Mouse (Mus musculus) G1E (cell line): ENCODE data around the gene Nup88. TPM values are rescaled to one million over a fixed set of nuclear protein-coding genes. Genes with fewer than 3 reads are reported as not detected.

Experiments used
- ATAC-seq: 2 replicates; pipeline ENCODE4 v1.8.0; 2016; ENCODE audit warnings: mild to moderate bottlenecking; ENCODE audit not compliant: insufficient number of reproducible peaks, poor library complexity, low FRiP score, severe bottlenecking; ENCODE audit errors: extremely low read depth
- DNase-seq: peaks from one replicate; pipeline ENCODE4 v3.0.0; 2012; ENCODE audit warnings: low spot score
- H3K27me3 ChIP-seq: 2 replicates; pipeline ENCODE4 v1.6.1; 2012; ENCODE audit warnings: mild to moderate bottlenecking, low read length, inconsistent platforms; ENCODE audit not compliant: insufficient read depth
- H3K36me3 ChIP-seq: replicated peaks from 2 replicates; pipeline ENCODE3; 2012; ENCODE audit warnings: mild to moderate bottlenecking, inconsistent platforms
- H3K4me1 ChIP-seq: 2 replicates; pipeline ENCODE4 v1.6.1; 2012; ENCODE audit warnings: low read depth, low read length, inconsistent platforms, mixed read lengths; ENCODE audit not compliant: insufficient read depth
- H3K4me3 ChIP-seq: 2 replicates; pipeline ENCODE4 v1.5.1; 2012; ENCODE audit warnings: low read depth, mild to moderate bottlenecking, inconsistent platforms, low read length, moderate library complexity, mixed read lengths
- H3K9me3 ChIP-seq: replicated peaks from 2 replicates; pipeline ENCODE4 v1.6.1; 2012; ENCODE audit warnings: inconsistent platforms
- CTCF ChIP-seq: IDR thresholded peaks from 2 replicates; pipeline ENCODE4 v1.5.1; 2012; ENCODE audit warnings: low read depth, low read length, inconsistent platforms, mixed read lengths
- GATA1 ChIP-seq: IDR thresholded peaks from 2 replicates; pipeline ENCODE4 v1.6.1; 2012; ENCODE audit warnings: borderline replicate concordance, low read length, inconsistent platforms, mixed read lengths
- GATA2 ChIP-seq: IDR thresholded peaks from 2 replicates; pipeline ENCODE4 v1.6.1; 2012; ENCODE audit warnings: low read depth, low read length, inconsistent platforms, borderline replicate concordance
- POLR2AphosphoS5 ChIP-seq: IDR thresholded peaks from 2 replicates; pipeline ENCODE4 v1.6.1; 2012; ENCODE audit warnings: low read depth, low read length, inconsistent platforms; ENCODE audit not compliant: insufficient replicate concordance
- TAL1 ChIP-seq: conservative IDR thresholded peaks from 2 replicates; pipeline ENCODE4 v1.6.1; 2012; ENCODE audit warnings: low read depth, low read length, inconsistent platforms, mixed read lengths
- polyA plus RNA-seq: library from polyadenylated mRNA; stranded (reverse); fragments of >175 nt; gene quantifications from 2 replicates; pipeline ENCODE4 v1.2.3, GENCODE M21; 2012
- total RNA-seq, 2 experiments: library from RNA; stranded (forward) in 1 of 2; stranded (reverse) in 1 of 2; fragments of 200-1000 nt in 1 of 2; fragments of >200 nt in 1 of 2; fragmentation: Nextera tagmentation in 1 of 2; gene quantifications; 2 replicates each; pipeline ENCODE4 v1.2.3; 2014 to 2017

Nup88 gene
- total and polyA plus RNA-seq, 3 experiments: 81.1 to 193 (median 154) TPM

GRCm38 (mm10) chr11:70944935-70945817 lies 24.6 kb downstream of the Nup88 start:
- peaks cover 4% of the 10 kb centered on the region; the same call in 1 of the 2 replicates for H3K4me1 ChIP-seq
- DNase-seq (no peak), ATAC-seq (no peak)
- H3K36me3 ChIP-seq: peaks cover 94% of the 10 kb centered on the region
- TF ChIP-seq CTCF (no peak), GATA2 (no peak), POLR2AphosphoS5 (no peak), TAL1 (no peak), GATA1 (no peak)
- H3K27me3 ChIP-seq: no peaks in the 10 kb centered on the region
- no peaks in the 10 kb centered on the region for H3K9me3 ChIP-seq
- no peak overlapping the region for H3K4me3 ChIP-seq

GRCm38 (mm10) chr11:70943651-70944050 lies 26.1 kb downstream of the Nup88 start:
- Histone ChIP-seq H3K36me3 (peaks cover 94% of the 10 kb centered on the region), H3K4me3 (no peak overlapping the region), H3K4me1 (peaks cover 4% of the 10 kb centered on the region; the same call in 1 of the 2 replicates), H3K27me3 (no peaks in the 10 kb centered on the region), H3K9me3 (no peaks in the 10 kb centered on the region)
- ATAC-seq (no peak), DNase-seq (no peak)
- TF ChIP-seq GATA1 (no peak), CTCF (no peak), TAL1 (no peak), GATA2 (no peak), POLR2AphosphoS5 (no peak)

GRCm38 (mm10) chr11:70942596-70942995 lies 27.2 kb downstream of the Nup88 start:
- peaks cover 8% of the 10 kb centered on the region; the same call in 1 of the 2 replicates for H3K4me1 ChIP-seq
- no peak for DNase-seq
- H3K36me3 ChIP-seq: peaks cover 92% of the 10 kb centered on the region
- H3K9me3 ChIP-seq: no peaks in the 10 kb centered on the region
- no peak for ATAC-seq
- TF ChIP-seq GATA1 (no peak), CTCF (no peak), TAL1 (no peak), GATA2 (no peak)
- H3K4me3 ChIP-seq: no peak overlapping the region
- H3K27me3 ChIP-seq: no peaks in the 10 kb centered on the region

- Histone ChIP-seq H3K36me3 (peaks cover 91% of the 10 kb centered on the region), H3K9me3 (no peaks in the 10 kb centered on the region), H3K4me1 (peaks cover 5% of the 10 kb centered on the region; the same call in 1 of the 2 replicates), H3K27me3 (no peaks in the 10 kb centered on the region), H3K4me3 (no peak overlapping the region)
- TF ChIP-seq CTCF (no peak), POLR2AphosphoS5 (no peak), TAL1 (no peak), GATA2 (no peak), GATA1 (no peak)
- no peak for ATAC-seq
- DNase-seq: no peak
Observed at GRCm38 (mm10) chr11:70935316-70935715, 34.5 kb downstream of the Nup88 start.

- no peaks in the 10 kb centered on the region for H3K9me3 ChIP-seq
- no peak for DNase-seq
- no peaks in the 10 kb centered on the region for H3K27me3 ChIP-seq
- no peak for ATAC-seq
- TF ChIP-seq CTCF (no peak), GATA1 (no peak), POLR2AphosphoS5 (no peak), TAL1 (no peak), GATA2 (no peak)
- no peaks in the 10 kb centered on the region for H3K4me1 ChIP-seq
- peaks cover 76% of the 10 kb centered on the region for H3K36me3 ChIP-seq
- H3K4me3 ChIP-seq: no peak overlapping the region
Observed at GRCm38 (mm10) chr11:70931461-70931860, 38.3 kb downstream of the Nup88 start.

GRCm38 (mm10) chr11:70919524-70919923 lies 50.2 kb downstream of the Nup88 start:
- Histone ChIP-seq H3K9me3 (no peaks in the 10 kb centered on the region), H3K36me3 (peaks cover 88% of the 10 kb centered on the region), H3K4me3 (no peak overlapping the region), H3K27me3 (no peaks in the 10 kb centered on the region), H3K4me1 (no peaks in the 10 kb centered on the region)
- ATAC-seq: no peak
- DNase-seq: no peak
- TF ChIP-seq TAL1 (no peak), CTCF (no peak), POLR2AphosphoS5 (no peak), GATA1 (no peak), GATA2 (no peak)
